Mouse (Mus musculus) layer of hippocampus, adult 9-10 months (tissue): ENCODE results near the gene Ercc6l2.

ENCODE experiments used
- DNase-seq: peaks from one replicate; pipeline ENCODE4 v3.0.0; 2022; ENCODE audit warnings: low spot score

The Ercc6l2 gene

GRCm38 (mm10) chr13:63814746-63815681, at the start of gene Ercc6l2:
TSS of gene Ercc6l2 (plus strand) at chr13:63815240.
- DNase-seq = peak; percentile 96

- DNase-seq = no peak
Observed at GRCm38 (mm10) chr13:63766065-63766464, 49.0 kb upstream of the Ercc6l2 start.

GRCm38 (mm10) chr13:63771009-63771408, 44.0 kb upstream of the Ercc6l2 start:
- no peak for DNase-seq

GRCm38 (mm10) chr13:63778925-63779324, 36.1 kb upstream of the Ercc6l2 start:
- no peak for DNase-seq

- peak; percentile 8 for DNase-seq
Observed at GRCm38 (mm10) chr13:63779376-63780291, 35.4 kb upstream of the Ercc6l2 start.

- DNase-seq = no peak
Observed at GRCm38 (mm10) chr13:63792234-63792831, 22.7 kb upstream of the Ercc6l2 start.

GRCm38 (mm10) chr13:63793345-63794308, 21.4 kb upstream of the Ercc6l2 start:
- no peak for DNase-seq

- no peak for DNase-seq
Observed at GRCm38 (mm10) chr13:63798677-63799076, 16.4 kb upstream of the Ercc6l2 start.

GRCm38 (mm10) chr13:63799940-63800339, 15.1 kb upstream of the Ercc6l2 start:
- DNase-seq = no peak

GRCm38 (mm10) chr13:63801289-63801688, 13.8 kb upstream of the Ercc6l2 start:
- DNase-seq = no peak

GRCm38 (mm10) chr13:63807233-63807632, 7.8 kb upstream of the Ercc6l2 start:
- DNase-seq = no peak

- DNase-seq = no peak
Observed at GRCm38 (mm10) chr13:63807979-63808378, 7.1 kb upstream of the Ercc6l2 start.

GRCm38 (mm10) chr13:63811477-63811876, 3.6 kb upstream of the Ercc6l2 start:
- no peak for DNase-seq

- no peak for DNase-seq
Observed at GRCm38 (mm10) chr13:63815931-63816330, 891 bp downstream of the Ercc6l2 start.

GRCm38 (mm10) chr13:63845758-63846157, 30.7 kb downstream of the Ercc6l2 start:
- no peak for DNase-seq

GRCm38 (mm10) chr13:63850308-63851011, 35.4 kb downstream of the Ercc6l2 start:
- no peak for DNase-seq

- DNase-seq = no peak
Observed at GRCm38 (mm10) chr13:63872585-63873282, 57.7 kb downstream of the Ercc6l2 start.

- no peak for DNase-seq
Observed at GRCm38 (mm10) chr13:63877138-63877537, 62.1 kb downstream of the Ercc6l2 start.

- no peak for DNase-seq
Observed at GRCm38 (mm10) chr13:63879105-63879863, 64.2 kb downstream of the Ercc6l2 start.
